Mouse (Mus musculus) heart, embryonic 16.5 days (tissue): ENCODE data around the gene Fndc11. TPM values are rescaled to one million over a fixed set of nuclear protein-coding genes. Genes with fewer than 3 reads are reported as not detected.
"Not testable (repeated sequence)": the region's sequence is repeated elsewhere in the genome, so short reads cannot be mapped to it uniquely, and the experiment has no call there.

ENCODE experiments used
- ATAC-seq: fragments of 200-750 bp; cut with Nextera tagmentation; replicated peaks from 2 replicates; pipeline ENCODE4 v1.8.0; 2017; ENCODE audit warnings: moderate number of reproducible peaks; ENCODE audit not compliant: insufficient read depth, low FRiP score; ENCODE audit errors: extremely low read depth
- H3K27ac ChIP-seq: fragments of 300-500 bp; sonication (generic); 2 replicates; pipeline ENCODE4 v1.5.1; 2014; ENCODE audit warnings: mild to moderate bottlenecking, low read length, control low read depth, moderate library complexity
- H3K27me3 ChIP-seq: fragments of 300-500 bp; sonication (generic); 2 replicates; pipeline ENCODE4 v1.6.1; 2014; ENCODE audit warnings: low read length, mixed read lengths; ENCODE audit not compliant: control insufficient read depth, insufficient read depth
- H3K36me3 ChIP-seq: fragments of 300-500 bp; sonication (generic); 2 replicates; pipeline ENCODE4 v1.6.1; 2014; ENCODE audit not compliant: control insufficient read depth, insufficient read depth
- H3K4me1 ChIP-seq: fragments of 300-500 bp; sonication (generic); 2 replicates; pipeline ENCODE4 v1.6.1; 2014; ENCODE audit warnings: low read length, mixed read lengths; ENCODE audit not compliant: control insufficient read depth, insufficient read depth
- H3K4me2 ChIP-seq: fragments of 300-500 bp; sonication (generic); 2 replicates; pipeline ENCODE4 v1.6.1; 2014; ENCODE audit warnings: low read depth, mild to moderate bottlenecking, control low read depth, low read length
- H3K4me3 ChIP-seq: fragments of 300-500 bp; sonication (generic); 2 replicates; pipeline ENCODE4 v1.5.1; 2014; ENCODE audit warnings: mild to moderate bottlenecking, control low read depth, low read length
- H3K9ac ChIP-seq: fragments of 300-500 bp; sonication (generic); 2 replicates; pipeline ENCODE4 v1.6.1; 2014; ENCODE audit warnings: low read length, control low read depth
- H3K9me3 ChIP-seq: fragments of 300-500 bp; sonication (generic); replicated peaks from 2 replicates; pipeline ENCODE4 v1.6.1; 2016; ENCODE audit warnings: low read length; ENCODE audit not compliant: control insufficient read depth
- WGBS: fragments of 180-500 bp; shearing (Covaris S2); extraction: QIAGEN DNeasy Blood & Tissue Kit; methylation state at CpG from one replicate; pipeline ENCODE4 v1.1.7; 2014; 5-methylcytosine and 5-hydroxymethylcytosine counted together
- polyA plus RNA-seq: library from polyadenylated mRNA; unstranded; fragments of >200 nt; fragmentation: Nextera tagmentation; extraction: Ambion mirVana; gene quantifications from 2 replicates; pipeline ENCODE4 v1.2.1, GENCODE M21; 2015

The Fndc11 gene
- polyA plus RNA-seq, 1 experiment from 2014 or later, result 0.20 TPM

DNA sequence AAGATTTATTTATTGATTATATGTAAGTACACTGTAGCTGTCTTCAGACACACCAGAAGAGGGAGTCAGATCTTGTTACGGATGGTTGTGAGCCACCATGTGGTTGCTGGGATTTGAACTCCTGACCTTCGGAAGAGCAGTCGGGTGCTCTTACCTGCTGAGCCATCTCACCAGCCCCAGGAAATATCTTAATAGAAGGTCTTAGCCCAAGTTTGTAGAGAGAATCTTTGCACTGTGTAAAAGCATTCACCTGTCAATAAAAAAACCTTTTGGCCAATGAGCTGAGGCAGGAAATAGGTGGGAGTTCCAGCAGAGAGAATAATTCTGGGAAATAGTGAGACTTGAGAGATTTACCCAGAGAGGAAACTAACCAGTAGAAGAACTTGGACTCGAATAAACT lies 28.4 kb upstream of the Fndc11 start:
- WGBS, result 70% methylated on average over 4 of the region's 4 CpGs
- H3K27me3 ChIP-seq, H3K4me2 ChIP-seq, H3K9ac ChIP-seq, H3K4me1 ChIP-seq, H3K36me3 ChIP-seq, ATAC-seq, H3K27ac ChIP-seq, H3K4me3 ChIP-seq, H3K9me3 ChIP-seq: not testable (repeated sequence)

DNA sequence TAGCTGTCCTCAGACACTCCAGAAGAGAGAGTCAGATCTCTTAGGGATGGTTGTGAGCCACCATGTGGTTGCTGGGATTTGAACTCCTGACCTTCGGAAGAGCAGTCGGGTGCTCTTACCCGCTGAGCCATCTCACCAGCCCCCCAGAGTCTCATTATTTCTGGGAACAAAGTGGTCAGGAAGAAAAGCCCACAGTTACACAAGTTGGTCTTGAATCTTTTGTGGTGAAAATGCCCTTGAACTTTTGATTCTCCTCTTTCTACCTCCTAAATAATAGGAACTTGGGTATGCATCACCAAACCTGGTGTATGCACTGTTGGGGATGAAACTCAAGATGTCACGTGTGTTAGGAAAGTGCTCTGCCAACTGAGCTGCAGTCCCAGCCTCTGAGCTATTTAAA lies 27.9 kb upstream of the Fndc11 start:
- no peak overlapping the region for H3K27ac ChIP-seq
- H3K36me3 ChIP-seq, result no peaks in the 10 kb centered on the region
- H3K27me3 ChIP-seq, result no peaks in the 10 kb centered on the region
- no peaks in the 10 kb centered on the region for H3K9me3 ChIP-seq
- ATAC-seq, result no peak
- no peak overlapping the region for H3K4me3 ChIP-seq
- peaks cover 6% of the 10 kb centered on the region for H3K4me1 ChIP-seq
- no peak overlapping the region for H3K9ac ChIP-seq
- 73% methylated on average over 4 of the region's 4 CpGs for WGBS
- H3K4me2 ChIP-seq, result no peak overlapping the region

DNA sequence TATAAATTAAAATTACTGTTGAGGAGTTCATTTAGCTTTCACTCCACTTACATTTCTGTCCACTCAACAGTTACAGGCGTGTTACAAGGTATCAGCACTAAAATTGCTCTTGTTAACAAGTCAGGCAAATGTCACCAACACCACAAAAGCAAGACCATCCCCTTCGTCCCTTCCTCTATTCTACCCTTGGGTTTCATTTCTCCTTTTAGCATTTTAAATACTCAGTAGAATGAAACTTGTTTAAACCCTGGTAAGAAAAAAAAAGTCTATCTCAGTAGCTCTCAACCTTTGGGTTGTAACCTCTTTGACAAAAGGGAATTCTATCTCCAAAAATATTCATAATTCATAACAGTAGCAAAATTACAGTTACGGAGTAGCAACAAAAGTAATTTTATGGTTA lies 26.8 kb upstream of the Fndc11 start:
- Histone ChIP-seq H3K27ac (no peak overlapping the region), H3K9ac (no peak overlapping the region), H3K4me3 (no peak overlapping the region), H3K4me2 (no peak overlapping the region), H3K4me1 (peaks cover 6% of the 10 kb centered on the region), H3K9me3 (no peaks in the 10 kb centered on the region), H3K36me3 (no peaks in the 10 kb centered on the region), H3K27me3 (no peaks in the 10 kb centered on the region)
- no peak for ATAC-seq
- WGBS, result 53% methylated on average over 3 of the region's 3 CpGs

DNA sequence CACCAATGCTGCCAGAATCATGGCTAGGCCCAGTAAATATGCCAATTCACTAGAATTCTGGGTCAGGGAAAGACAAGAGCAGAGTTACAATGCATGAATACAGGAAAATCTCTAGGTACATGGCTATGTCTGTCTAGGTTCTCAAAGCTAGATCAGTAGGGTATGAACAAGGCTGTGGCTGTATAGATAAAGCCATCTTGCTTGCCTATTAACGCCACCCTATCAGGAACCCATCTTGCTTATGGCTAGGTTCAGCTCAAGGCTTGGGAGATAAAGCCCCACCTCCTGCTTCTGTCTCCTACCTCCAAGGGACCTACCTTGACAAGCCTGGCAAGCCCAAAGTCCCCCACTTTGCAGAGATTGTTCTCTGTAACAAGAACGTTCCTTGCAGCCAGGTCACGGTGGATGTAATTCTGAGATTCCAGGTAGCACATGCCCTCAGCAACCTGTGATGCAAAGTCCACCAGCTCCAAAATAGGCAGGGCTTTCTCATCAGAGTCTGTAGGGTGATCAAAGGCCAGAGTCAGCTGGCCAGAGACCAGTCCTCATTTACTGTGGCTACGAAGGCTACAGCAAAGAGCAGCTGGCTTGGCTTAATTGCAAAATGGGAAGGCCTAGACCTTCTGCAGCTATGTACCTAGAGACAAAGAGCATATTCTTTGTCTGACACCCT lies 23.0 kb upstream of the Fndc11 start:
- Histone ChIP-seq H3K4me3 (no peak overlapping the region), H3K36me3 (no peaks in the 10 kb centered on the region), H3K9me3 (no peaks in the 10 kb centered on the region), H3K27me3 (no peaks in the 10 kb centered on the region), H3K9ac (no peak overlapping the region), H3K27ac (no peak overlapping the region), H3K4me1 (no peaks in the 10 kb centered on the region), H3K4me2 (no peak overlapping the region)
- 72% methylated on average over 4 of the region's 4 CpGs for WGBS
- no peak for ATAC-seq

DNA sequence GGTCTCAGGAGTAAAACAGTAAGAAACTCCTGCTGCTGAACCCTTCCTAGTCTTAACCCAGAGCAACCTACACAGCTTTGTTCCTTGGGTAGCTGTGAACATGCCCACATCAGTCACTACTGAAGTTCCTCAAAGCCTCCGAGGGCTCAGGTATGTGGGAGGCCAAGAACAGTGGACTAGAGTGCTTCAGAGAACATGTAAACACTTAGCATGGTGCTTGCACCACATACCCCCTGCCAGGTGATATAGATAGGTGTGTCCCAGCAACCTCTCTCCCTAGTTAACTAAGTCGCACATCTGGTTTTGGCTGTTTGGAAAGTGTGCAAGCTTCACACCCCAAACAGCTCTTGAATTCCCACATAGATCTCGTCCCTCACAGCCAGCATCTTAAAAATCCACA lies 18.2 kb upstream of the Fndc11 start:
- H3K4me1 ChIP-seq, result no peaks in the 10 kb centered on the region
- H3K27ac ChIP-seq, result no peak overlapping the region
- H3K36me3 ChIP-seq, result no peaks in the 10 kb centered on the region
- no peak overlapping the region for H3K4me2 ChIP-seq
- no peak overlapping the region for H3K4me3 ChIP-seq
- no peak for ATAC-seq
- 47% methylated on average over 3 of the region's 3 CpGs for WGBS
- H3K27me3 ChIP-seq, result no peaks in the 10 kb centered on the region
- no peak overlapping the region for H3K9ac ChIP-seq
- no peaks in the 10 kb centered on the region for H3K9me3 ChIP-seq

DNA sequence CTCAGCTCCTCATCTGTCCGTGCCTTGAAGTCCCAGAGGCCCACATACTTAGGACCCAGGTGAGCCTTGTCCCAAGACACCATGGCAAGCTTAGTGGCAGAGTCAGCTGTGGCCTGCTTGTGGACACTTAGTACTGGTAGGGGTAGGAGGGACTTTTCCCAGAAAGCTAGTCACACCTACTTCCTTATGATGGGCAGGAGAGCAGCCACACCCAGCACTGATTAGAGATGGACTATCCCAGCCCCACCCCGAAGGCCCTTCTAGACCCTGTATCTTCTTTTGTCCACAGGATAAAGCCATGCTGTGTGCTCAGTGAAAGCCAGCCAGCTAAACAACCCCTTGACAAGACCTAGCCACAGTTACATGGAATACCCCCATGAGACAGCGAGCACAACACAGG lies 17.4 kb upstream of the Fndc11 start, which contains the start of gene Ptk6:
Gene Ptk6 (minus strand): TSS at position 368 of the 400 bp plus-strand sequence.
- H3K4me1 ChIP-seq, result no peaks in the 10 kb centered on the region
- H3K27me3 ChIP-seq, result no peaks in the 10 kb centered on the region
- no peak within 1 kb of the TSS for H3K4me2 ChIP-seq
- H3K9ac ChIP-seq, result no peak within 1 kb of the TSS
- H3K9me3 ChIP-seq, result no peaks in the 10 kb centered on the region
- H3K4me3 ChIP-seq, result no peak within 1 kb of the TSS
- ATAC-seq, result no peak
- no peaks in the 10 kb centered on the region for H3K36me3 ChIP-seq
- 81% methylated on average over 3 of the region's 3 CpGs for WGBS
- H3K27ac ChIP-seq, result no peak within 1 kb of the TSS

DNA sequence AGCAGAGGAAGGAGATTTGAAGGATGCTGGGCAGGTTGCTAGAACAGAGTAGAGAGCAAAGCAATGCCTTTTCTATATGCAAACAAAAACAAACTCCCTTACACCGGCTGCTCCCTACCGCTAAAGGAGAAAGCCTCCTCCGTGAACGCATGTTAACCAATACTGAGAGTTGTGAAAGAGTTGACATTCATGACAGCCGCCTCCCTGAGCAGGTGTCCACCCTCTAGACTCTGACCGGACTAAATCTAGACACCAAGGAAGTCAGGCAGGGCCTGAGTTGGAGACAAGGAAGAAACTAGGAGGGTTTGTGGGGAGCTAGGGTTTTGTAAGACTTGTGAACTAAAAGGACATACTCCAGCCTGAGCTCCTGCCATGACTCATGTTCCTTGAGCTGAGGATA lies 16.9 kb upstream of the Fndc11 start:
- Histone ChIP-seq H3K9me3 (no peaks in the 10 kb centered on the region), H3K4me3 (no peak overlapping the region), H3K4me2 (no peak overlapping the region), H3K36me3 (no peaks in the 10 kb centered on the region), H3K9ac (no peak overlapping the region), H3K27ac (no peak overlapping the region), H3K27me3 (no peaks in the 10 kb centered on the region), H3K4me1 (no peaks in the 10 kb centered on the region)
- WGBS, result 73% methylated on average over 6 of the region's 6 CpGs
- ATAC-seq, result no peak

DNA sequence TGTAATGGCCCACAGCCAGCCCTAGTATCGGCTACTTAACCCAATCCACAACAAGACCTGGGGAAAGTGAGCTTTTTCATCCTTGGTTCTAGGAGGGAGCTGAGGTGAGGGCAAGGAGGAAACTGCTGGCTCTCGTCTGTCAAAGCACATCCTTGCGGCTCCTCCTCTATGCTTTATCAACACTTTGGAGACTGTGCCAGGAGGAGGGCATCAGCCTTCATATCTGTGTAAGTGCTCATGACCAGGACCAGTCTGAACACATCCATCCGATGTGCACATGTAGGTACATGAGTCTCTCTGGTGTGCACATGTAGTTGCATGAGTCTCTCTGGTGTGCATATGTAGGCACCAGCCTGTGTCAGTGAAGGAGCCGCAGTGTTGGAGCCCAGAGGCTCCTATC lies 14.1 kb upstream of the Fndc11 start:
- WGBS, result 65% methylated on average over 5 of the region's 5 CpGs
- no peak for ATAC-seq
- H3K4me1 ChIP-seq, result no peaks in the 10 kb centered on the region
- no peaks in the 10 kb centered on the region for H3K9me3 ChIP-seq
- no peak overlapping the region for H3K27ac ChIP-seq
- no peak overlapping the region for H3K4me2 ChIP-seq
- no peak overlapping the region for H3K4me3 ChIP-seq
- H3K9ac ChIP-seq, result no peak overlapping the region
- H3K36me3 ChIP-seq, result no peaks in the 10 kb centered on the region
- H3K27me3 ChIP-seq, result peaks cover 2% of the 10 kb centered on the region; the same call in 1 of the 2 replicates

DNA sequence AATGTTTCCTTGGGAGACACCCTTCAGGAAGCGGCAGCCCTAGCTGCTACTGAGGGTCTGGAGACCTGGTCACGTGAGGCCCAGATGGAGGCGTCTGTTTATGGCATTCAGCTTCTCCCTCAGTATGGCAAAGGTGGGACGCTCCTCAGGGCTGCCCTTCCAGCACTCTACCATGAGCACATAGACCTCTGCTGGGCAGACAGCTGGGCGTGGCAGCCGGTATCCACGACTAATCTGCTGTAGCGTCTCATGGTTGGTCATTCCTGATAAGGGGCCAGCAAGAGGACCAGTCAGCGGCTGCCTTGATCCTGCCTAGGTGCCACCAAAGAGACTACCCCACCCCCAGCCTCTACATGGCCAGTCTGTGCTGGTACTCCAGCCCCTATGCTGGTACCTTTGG lies 13.7 kb upstream of the Fndc11 start:
- H3K4me1 ChIP-seq, result no peaks in the 10 kb centered on the region
- no peak overlapping the region for H3K27ac ChIP-seq
- H3K4me3 ChIP-seq, result no peak overlapping the region
- no peaks in the 10 kb centered on the region for H3K9me3 ChIP-seq
- WGBS, result 62% methylated on average over 9 of the region's 9 CpGs
- H3K4me2 ChIP-seq, result no peak overlapping the region
- no peaks in the 10 kb centered on the region for H3K36me3 ChIP-seq
- no peak for ATAC-seq
- peaks cover 4% of the 10 kb centered on the region for H3K27me3 ChIP-seq
- H3K9ac ChIP-seq, result no peak overlapping the region
